Mouse (Mus musculus): ENCODE measurements around the gene Mgat4b.
"Not testable (repeated sequence)": the region's sequence is repeated elsewhere in the genome, so short reads cannot be mapped to it uniquely, and the experiment has no call there.

The Mgat4b gene

DNA sequence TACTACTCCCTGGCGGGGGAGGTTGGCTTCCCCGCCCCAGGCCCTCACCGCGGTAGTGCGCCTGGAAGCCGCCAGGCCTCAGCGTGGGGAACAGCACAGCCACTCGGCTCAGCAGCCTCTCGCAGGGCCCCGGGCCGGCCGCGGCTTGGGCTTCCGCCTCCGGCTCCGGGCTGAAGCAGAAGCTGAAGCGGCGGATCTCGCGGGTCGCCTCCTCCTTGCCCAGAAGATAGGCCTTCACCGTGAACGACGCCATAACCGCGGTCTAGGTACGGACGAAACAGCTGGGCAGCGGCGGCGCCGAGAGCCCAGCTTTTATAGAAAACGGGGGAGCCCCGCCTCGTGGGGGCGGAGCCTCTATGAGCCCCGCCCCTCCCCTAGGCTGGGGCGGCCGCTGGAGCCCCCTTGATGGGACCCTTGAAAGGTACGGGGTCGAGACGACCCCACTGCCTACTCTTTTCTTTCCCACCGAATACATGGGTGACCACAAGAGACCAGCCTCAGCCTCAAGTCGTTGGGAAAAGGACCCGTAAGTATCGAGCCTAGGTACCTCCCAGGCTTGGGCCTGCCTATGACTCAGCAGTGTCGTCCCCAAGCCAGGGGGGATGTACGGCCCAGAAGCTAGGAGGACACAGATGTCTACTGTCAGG, at the start of gene Mgat4b, which contains the start of gene Sqstm1:
Gene Mgat4b, plus strand, starts transcription at position 386 of the 647 bp plus-strand sequence.
Gene Sqstm1, minus strand, starts transcription at position 323 of the 647 bp plus-strand sequence.
- peak; percentile 84 for DNase-seq (ENCODE audit: low spot score)

DNA sequence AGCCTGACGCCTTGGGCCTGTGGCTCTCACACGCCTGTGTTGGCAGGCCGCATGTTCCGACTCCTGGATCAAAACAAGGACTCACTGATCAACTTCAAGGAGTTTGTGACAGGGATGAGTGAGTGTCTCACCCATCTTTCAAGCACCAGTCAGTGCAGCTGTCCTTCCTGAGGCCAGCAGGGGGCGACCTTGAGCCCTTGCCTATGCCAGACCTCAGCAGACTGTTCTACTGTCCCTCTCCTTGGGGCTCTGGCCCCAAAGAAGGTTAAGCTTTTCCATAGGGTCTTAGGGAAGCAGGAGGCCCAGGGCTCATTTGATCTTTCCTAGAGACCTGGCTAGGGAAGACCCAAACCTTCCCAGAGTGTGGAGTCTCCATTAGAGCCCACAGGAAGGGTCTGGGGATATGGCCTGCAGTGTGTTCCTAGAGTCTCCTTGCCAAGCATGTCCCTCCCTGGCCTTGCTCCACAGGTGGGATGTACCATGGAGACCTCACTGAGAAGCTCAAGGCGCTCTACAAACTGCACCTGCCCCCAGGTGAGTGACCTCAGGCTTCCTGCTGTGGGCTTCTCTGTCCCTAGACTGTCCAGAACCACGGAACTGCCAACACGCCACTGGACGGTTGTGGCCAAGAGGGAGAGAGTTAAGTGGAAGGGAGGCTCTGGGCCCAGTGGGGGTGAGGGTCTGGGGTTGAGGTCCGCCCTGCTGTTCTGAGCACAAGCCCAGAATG, 48.9 kb upstream of the Mgat4b start:
- DNase-seq (ENCODE audit: low spot score), result peak; percentile 42

DNA sequence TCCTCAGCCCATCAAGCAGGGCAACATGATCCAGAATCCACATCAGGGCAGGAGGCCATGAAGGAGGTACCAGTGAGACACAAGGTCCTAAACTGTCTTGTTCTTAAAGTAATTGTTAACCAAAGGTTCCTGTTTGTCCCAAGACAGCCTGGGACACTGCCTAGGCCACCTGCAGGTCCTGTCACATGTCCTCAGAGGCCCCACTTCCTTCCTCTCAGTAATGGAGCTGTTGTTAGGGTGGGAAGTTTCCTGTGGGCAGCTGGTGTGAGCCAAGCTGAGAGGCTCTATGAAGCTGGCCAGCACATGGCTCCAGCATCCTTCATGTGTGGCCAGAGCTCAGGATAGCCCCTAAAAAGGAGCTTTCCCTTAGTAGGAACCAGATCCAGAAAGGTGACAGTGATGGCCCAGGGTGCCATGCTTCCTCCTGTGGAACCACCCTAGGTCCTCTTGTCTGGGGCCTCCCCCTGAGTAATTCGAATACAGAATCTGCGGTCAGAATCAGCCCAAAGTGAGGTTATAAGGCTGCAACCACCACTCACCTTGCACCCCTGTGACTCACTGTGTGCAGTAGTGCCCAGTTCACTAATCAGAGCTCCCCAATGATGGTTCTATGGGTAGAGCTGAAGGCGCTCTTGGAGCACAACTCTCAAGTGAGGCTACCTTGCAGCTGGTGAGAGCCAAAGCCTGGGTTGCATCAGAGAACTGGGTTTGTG, 48.2 kb upstream of the Mgat4b start:
- no peak for DNase-seq (ENCODE audit: low spot score)

DNA sequence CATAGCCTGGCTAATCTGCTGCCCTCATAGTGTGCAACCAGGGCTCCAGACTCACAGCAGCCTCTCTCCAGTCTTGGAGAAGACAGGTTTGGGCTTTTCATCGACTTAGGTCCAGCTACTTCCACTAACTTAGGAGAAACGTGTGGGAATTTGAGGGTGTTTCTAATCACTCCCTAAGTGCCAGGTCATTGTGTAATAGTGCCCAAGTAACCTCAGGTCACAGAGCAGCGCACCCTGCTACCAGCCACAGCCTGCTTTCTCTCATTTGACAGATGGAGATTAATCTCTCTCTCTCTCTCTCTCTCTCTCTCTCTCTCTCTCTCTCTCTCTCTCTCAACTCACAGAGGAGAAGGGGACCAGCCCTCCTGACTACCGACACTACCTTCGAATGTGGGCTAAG, 42.3 kb upstream of the Mgat4b start:
- no peak for DNase-seq (ENCODE audit: low spot score)

DNA sequence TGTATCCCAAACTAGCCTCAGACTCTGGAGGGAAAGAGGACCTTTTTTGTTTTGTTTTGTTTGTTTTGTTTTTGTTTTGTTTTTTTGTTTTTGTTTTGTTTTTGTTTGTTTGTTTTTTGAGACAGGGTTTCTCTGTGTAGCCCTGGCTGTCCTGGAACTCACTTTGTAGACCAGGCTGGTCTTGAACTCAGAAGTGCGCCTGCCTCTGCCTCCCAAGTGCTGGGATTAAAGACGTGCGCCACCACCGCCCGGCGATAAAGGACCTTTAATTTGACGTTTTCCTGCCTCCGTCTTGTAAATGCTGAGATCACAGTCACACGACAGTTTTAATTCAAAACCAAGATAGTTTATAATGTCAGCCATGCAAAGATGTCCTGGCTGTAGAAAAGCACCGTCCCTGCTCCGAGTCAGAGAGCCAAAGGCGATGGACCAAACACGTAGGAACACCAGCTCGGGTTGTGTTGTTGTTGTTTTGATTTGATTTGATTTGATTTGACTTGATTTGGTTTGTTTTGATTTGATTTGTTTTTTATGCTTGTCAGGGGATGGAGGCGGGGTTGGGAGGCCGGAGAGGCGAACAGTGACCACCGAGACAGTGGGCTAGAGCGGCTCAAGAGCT, 36.5 kb upstream of the Mgat4b start, which contains the start of gene Mrnip:
Gene Mrnip, plus strand, starts transcription at position 334 of the 619 bp plus-strand sequence.
- DNase-seq (ENCODE audit: low spot score), result not testable (repeated sequence)

DNA sequence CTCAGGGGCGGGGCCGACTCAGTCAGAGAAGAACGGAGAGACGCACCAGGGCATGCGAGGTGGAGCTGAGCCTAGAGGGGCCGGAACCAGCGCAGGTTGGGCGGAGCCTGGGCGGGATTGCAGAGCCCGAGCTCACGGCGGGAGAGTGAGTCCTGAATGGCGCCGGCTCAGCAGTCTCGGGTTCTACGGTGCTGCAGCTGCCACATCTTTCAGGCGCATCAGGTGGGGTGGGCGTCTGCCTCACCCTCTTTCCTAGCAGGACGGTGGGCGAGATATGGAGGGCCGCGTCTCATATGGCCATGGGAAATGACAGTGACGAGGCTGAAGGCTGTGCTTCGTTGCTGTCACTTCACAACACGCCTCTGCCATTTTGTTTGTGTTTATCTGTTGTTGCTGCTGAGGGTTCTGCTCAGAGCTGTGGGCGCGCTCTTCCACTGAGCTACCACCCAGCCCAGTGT, 35.9 kb upstream of the Mgat4b start:
- peak; percentile 98 for DNase-seq (ENCODE audit: low spot score)

DNA sequence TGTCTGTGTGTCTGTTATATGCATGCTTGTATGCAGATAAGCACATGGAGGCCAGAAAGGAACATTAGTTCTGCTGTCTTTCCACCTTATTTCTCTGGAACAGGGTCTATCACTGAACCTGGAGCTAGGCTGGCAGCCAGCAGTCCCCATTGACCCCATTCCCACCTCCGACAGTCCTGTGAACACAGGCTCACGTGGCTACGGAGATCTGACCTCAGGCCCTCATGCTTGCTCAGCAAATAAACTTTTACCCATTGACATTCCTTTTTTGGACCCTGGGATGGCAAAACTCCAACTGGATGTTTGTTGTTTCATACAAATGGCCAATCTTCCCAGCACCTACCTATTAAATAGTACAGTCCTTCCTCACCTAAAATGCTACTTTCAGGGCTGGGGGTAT, 34.3 kb upstream of the Mgat4b start:
- no peak for DNase-seq (ENCODE audit: low spot score)

DNA sequence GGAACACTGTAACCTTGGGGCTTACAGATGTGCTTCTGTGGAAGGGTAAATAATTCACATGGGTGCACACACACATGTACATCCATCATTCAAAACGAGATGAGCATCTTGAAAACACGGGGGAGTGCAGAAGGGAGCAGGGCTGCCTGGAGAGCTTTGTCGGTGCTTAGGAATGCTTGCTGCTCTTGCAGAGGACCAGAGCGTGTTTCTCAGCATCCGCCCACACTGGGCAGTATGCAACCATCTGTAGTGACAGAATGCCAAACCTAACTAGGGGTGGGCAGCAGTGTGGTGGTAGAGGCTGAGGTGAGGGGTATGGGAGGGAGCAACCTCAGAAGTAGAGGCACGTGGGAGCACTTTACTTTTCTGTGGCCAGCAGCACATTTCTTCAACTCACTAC, 33.6 kb upstream of the Mgat4b start:
- no peak for DNase-seq (ENCODE audit: low spot score)

DNA sequence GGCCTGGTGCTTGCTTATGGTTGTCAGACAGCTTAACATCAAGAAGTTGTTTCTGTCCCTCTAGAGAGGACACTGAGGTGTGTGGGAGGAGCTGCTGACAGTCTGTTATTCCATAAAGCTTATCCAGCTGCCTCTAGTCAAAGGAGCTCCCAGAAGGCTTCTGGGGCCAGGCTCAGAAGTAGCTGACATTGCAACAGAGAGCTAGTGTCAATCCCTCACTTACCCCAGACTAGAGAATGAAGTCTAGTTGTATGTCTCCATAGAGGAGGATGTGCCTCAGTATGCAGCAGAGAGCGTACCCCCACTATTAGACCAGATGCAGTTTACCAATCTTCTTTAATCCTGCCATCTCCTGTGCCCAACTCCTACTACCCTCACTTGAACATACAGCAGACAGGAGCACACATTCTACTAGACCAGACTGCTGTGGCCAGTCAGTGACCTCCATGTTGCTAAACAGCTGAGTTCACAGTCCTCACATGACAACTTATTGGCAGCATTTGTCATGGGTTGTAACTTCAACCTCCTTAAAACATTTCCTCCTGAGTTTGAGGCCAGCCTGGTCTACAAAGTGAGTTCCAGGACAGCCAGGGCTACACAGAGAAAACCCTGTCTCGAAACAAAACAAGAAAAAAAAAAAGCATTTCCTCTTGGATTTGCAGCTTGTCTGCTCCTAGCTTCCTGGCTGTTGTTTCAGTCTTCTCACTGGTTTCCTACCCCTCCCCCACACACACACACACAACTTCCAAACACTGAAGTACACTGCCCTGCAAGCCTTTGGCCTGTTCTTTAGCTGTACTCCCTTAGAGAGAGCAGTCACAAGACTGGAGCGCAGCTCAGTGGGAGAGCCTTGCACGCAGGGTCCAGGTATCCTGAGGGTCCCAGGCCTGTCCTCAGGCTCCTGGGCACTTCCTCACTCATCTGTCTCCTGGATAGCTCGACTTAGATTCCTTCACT, 31.9 kb upstream of the Mgat4b start:
- DNase-seq (ENCODE audit: low spot score), result no peak

DNA sequence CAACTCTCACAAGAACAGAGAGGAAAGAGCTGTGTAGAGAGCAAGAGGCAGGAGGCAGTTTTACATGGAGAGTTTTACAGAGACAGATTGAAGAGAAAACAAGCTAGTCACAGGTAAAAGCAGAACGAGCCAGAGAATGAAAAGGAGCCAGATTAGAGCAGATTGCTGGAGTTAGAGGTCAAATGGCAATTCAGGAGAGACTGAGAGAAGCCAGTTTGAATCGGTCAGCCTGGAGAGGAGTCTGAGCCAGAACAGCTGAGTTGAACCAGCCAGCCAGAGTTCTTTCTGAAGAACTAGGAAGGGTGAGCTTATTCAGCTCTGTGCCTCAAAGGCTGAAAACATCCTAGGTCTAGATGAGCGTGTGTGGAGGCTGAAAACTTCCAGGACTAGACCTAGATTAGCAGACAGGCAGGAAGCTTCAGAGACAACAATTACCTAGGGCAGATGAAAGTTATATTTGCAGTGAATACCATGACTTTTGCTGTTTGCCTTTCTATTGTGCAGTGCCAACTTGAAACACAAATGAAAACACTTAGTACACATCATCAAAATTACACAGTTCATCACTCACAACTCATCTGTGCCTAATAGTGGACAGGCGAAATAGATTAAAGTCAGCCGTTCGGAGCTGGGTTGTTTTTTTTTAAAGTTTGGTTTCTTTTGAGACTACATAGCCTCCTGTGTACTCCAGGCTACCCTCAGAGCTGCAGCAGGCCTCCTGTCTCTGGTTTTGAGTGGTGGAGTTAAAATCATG, 30.0 kb upstream of the Mgat4b start:
- DNase-seq (ENCODE audit: low spot score), result no peak

DNA sequence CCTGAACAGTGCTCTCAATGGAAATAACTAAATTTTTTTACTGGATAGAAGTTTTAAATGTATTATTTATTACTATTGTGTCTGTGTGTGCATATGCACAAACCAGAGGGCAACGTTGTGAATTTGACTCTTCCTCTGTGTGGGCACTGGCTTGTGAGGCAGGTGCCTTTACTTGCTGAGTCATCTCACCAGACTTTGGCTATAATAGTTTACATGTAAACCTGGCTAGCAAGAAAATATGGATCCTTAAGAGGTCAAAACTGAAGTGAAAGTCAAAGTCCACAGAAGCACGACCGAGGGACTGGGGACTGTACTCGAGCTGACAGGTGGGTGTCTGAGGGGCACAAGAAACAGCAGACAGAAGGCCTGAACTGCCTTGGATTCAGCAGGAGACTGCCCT, 28.0 kb upstream of the Mgat4b start:
- DNase-seq (ENCODE audit: low spot score), result no peak

DNA sequence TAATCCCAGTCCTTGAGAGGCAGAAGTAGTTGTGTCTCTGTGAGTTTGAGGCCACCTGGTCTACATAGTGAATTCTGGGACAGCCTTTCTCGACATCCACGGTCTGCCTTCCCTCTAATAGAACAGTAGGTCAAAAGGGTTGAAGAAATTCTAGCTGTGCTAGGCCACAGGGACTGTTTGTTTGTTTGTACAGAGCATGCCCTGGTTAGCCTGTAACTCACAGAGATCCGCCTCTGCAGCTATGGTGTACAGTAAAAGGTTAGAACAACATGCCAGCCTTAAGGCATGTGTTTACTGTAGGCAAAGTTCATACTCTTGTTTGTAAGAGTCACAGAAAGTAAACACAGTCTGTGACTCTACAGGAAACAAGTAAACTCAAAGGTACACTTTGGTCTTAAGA, 25.9 kb upstream of the Mgat4b start:
- no peak for DNase-seq (ENCODE audit: low spot score)

DNA sequence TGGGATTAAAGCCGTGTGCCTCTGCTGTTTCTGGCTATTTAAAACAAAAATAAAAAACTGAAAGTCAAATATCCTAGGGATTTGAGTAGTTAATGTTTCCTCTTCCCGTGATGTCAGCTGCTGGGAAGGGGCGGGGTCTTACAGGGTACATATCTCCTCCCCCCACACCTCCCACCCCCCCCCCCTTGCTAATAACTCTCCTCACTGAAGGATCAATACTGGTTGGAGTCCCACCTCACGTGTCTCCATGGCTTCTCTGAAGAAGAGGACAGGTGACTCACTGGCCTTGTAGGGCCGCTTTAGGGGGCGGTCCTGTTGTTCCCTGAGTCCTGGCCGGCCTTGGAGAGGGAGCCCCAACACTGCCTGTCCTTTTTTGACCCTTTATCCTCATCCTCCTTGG, 22.0 kb upstream of the Mgat4b start:
- no peak for DNase-seq (ENCODE audit: low spot score)

DNA sequence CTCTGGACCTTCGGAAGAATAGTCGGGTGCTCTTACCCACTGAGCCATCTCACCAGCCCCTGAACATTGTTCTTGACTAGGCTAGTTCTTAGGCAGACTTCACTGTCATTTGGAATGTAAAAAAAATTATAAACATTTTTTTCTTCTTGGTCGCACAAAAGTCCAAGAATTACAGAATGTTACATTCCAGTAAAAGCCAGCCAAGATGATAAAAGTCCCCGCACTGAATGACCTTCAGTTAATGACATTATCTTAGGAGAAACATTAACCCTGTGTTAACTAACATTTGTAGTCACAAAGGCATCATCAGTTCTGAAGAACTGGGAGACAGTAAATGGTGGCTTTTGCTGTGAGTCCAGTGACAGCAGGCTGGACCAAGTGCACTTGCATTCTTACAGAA, 20.3 kb upstream of the Mgat4b start:
- no peak for DNase-seq (ENCODE audit: low spot score)

DNA sequence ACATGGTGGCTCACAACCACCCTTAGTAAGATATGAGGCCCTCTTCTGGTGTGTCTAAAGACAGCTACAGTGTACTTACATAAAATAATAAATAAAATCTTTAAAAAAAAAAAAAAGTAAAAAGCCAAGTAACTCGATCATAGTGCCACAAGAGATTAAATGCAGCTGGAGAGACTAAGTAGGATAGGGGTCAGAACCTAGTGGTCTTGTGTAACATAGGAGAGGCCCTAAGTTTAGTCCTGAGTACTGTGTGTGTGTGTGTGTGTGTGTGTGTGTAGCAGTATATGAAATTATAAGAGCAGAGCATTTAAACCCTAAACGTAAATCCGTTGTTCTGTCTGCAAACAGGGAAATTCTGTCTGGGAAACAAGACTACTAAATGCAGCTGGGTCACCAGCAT, 18.4 kb upstream of the Mgat4b start:
- DNase-seq (ENCODE audit: low spot score), result no peak

DNA sequence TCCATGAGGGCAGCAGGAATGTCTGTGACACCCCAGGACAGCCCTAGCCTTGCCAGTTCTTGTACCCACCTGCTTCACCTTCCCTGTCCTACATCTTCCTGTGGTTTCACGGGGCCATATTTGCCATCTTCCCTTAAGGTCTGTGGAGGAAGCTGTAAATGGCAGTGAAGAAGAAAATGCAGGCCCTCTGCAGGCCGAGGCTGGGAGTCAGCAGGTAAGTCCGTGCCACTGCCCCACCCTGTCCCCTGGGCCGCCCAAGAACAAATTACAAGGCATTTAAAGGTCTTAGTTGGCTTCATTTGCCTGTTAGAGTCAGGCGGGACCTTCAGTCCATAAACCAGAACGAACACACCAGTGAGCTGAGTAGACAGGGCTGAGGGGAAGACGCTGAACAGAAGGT, 16.6 kb upstream of the Mgat4b start:
- DNase-seq (ENCODE audit: low spot score), result no peak

DNA sequence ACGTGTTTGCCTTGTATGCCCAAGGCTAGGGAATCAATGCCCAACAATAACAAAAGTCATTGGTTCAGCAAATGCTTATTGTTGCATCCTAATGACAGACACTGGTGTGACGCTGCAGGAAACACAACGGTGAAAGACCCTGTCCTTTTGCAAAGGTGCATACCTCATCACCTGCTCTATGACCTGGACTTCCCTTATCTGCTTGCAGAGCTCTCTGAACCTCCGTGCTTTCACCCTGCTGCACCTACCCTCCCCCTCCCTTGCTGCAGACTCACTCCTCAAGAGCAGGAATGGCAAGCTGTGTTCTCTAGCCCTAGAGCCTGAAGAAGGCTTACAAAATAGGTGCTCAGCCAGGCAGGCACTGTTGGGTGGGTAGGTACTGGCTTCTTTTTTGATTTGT, 15.9 kb upstream of the Mgat4b start:
- DNase-seq (ENCODE audit: low spot score), result no peak

DNA sequence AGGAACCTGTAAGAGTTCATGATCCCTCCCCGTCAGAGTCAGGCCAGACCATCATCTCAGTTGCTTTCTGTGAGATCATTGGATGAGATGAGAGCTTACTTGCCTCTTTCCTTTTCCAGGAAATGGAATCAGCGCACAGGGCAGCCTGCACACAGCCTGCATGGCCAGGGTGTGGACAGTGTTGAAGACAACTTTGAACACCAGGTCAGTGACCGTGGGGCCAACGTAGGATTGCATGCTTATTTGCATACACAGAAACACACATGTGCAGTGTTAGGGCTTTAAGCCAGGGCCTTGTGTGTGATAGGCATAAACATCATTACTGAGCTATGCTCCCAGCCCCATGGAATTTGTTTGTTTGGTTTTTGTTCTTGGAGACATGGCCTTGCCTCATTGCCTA, 13.2 kb upstream of the Mgat4b start:
- no peak for DNase-seq (ENCODE audit: low spot score)

DNA sequence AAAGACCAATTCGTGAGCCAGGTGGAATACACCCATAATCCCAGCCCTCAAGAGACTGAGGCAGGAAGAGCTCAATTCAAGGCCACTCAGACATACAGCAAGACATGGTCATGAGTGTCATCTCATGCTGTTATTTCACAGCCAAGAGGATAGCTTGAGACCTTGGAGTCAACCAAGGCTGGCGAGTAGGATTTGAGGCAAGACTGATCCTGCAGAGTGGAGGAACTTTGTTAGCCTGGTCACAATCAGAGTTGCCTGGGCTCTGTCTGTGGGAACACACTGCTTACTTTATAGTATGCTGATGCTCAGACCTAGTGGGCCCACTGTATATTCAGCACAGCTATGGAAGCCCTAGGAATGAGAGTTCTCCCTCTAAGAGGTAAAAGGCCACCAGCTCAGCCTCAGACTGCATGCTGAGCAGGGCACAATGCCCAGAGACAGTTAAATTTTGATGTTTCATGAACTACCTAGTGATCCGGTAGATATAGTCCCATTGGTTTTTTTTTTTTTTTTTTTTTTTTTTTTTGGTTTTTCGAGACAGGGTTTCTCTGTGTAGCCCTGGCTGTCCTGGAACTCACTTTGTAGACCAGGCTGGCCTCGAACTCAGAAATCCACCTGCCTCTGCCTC, 12.4 kb upstream of the Mgat4b start:
- DNase-seq (ENCODE audit: low spot score), result no peak

DNA sequence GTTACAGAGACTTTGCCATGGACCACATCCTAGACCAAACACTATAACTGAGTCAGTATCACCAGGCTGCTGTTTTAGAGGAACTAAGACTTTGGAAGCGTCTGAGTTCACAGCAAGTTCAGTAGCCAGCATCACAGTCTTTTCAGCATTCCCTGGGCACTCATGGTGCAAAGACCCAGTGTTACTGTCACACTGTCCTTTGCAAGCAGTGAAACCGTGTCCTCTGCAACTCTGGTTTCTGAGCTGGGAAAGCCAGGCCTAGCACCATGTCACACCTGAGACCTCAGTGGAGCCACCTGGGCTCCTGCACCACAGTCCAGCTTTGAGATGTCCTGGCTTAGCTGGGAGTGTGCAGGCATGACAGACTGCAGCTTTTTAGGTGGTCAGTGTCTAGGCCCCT, 11.8 kb upstream of the Mgat4b start:
- no peak for DNase-seq (ENCODE audit: low spot score)

Data from T-cell, adult 2 months (primary cell).